Mouse (Mus musculus): ENCODE data around the gene Epb41l5. TPM values are rescaled to one million over a fixed set of nuclear protein-coding genes. Genes with fewer than 3 reads are reported as not detected.

Epb41l5 gene
- total and polyA plus RNA-seq, 3 experiments: 2.1 to 5.8 (median 3.8) TPM

- no peaks in the 10 kb centered on the region for H3K27me3 ChIP-seq (ENCODE audit: control insufficient read depth, insufficient read depth, low read length)
- no peak overlapping the region for H3K9ac ChIP-seq (ENCODE audit: low read depth, low read length)
- no peak overlapping the region for H3K27ac ChIP-seq
- no peak for DNase-seq
- intact Hi-C loops (cut with DNase I): no loop called here
- WGBS: 89% methylated on average over 7 of the region's 7 CpGs
- TF ChIP-seq EP300 (IDR thresholded peaks at IDR 0.05; ENCODE audit: insufficient read depth, low read depth, low read length) (no peak), POLR2A (IDR thresholded peaks at IDR 0.05; ENCODE audit: insufficient read depth, low read depth, low read length) (no peak), CTCF (IDR thresholded peaks at IDR 0.05) (no peak)
- no peaks in the 10 kb centered on the region for H3K36me3 ChIP-seq (ENCODE audit: control insufficient read depth, insufficient read depth, low read length)
- H3K4me1 ChIP-seq (ENCODE audit: control insufficient read depth, insufficient read depth, low read length): no peaks in the 10 kb centered on the region
- no peaks in the 10 kb centered on the region for H3K79me2 ChIP-seq (replicated peaks; ENCODE audit: control insufficient read depth, insufficient read depth, low read length)
- H3K4me3 ChIP-seq: no peak overlapping the region
These were observed 18.1 kb upstream of the Epb41l5 start for GRCm38 (mm10) chr1:119666904-119667303.

- no peaks in the 10 kb centered on the region for H3K79me2 ChIP-seq (replicated peaks; ENCODE audit: control insufficient read depth, insufficient read depth, low read length)
- no peak overlapping the region for H3K4me3 ChIP-seq
- TF ChIP-seq CTCF (IDR thresholded peaks at IDR 0.05) (peak; percentile 46), EP300 (IDR thresholded peaks at IDR 0.05; ENCODE audit: insufficient read depth, low read depth, low read length) (no peak), POLR2A (IDR thresholded peaks at IDR 0.05; ENCODE audit: insufficient read depth, low read depth, low read length) (no peak)
- 80% methylated on average over 2 of the region's 2 CpGs for WGBS
- no peak for DNase-seq
- no peak overlapping the region for H3K27ac ChIP-seq
- intact Hi-C loops (cut with DNase I): no loop called here
- no peaks in the 10 kb centered on the region for H3K36me3 ChIP-seq (ENCODE audit: control insufficient read depth, insufficient read depth, low read length)
- no peaks in the 10 kb centered on the region; the same call in 1 of the 2 replicates for H3K4me1 ChIP-seq (ENCODE audit: control insufficient read depth, insufficient read depth, low read length)
- H3K9ac ChIP-seq (ENCODE audit: low read depth, low read length): no peak overlapping the region
- H3K27me3 ChIP-seq (ENCODE audit: control insufficient read depth, insufficient read depth, low read length): no peaks in the 10 kb centered on the region
These were observed 5.5 kb upstream of the Epb41l5 start for GRCm38 (mm10) chr1:119654307-119654706.

- H3K4me3 ChIP-seq: no peak overlapping the region
- no peaks in the 10 kb centered on the region; the same call in 1 of the 2 replicates for H3K4me1 ChIP-seq (ENCODE audit: control insufficient read depth, insufficient read depth, low read length)
- DNase-seq: no peak
- TF ChIP-seq POLR2A (IDR thresholded peaks at IDR 0.05; ENCODE audit: insufficient read depth, low read depth, low read length): no peak
- no peak for TF ChIP-seq EP300 (IDR thresholded peaks at IDR 0.05; ENCODE audit: insufficient read depth, low read depth, low read length)
- no peak for TF ChIP-seq CTCF (IDR thresholded peaks at IDR 0.05)
- H3K79me2 ChIP-seq (replicated peaks; ENCODE audit: control insufficient read depth, insufficient read depth, low read length): no peaks in the 10 kb centered on the region
- no peaks in the 10 kb centered on the region for H3K27me3 ChIP-seq (ENCODE audit: control insufficient read depth, insufficient read depth, low read length)
- H3K9ac ChIP-seq (ENCODE audit: low read depth, low read length): no peak overlapping the region
- no peaks in the 10 kb centered on the region for H3K36me3 ChIP-seq (ENCODE audit: control insufficient read depth, insufficient read depth, low read length)
- intact Hi-C loops (cut with DNase I): no loop called here
- 85% methylated on average over 5 of the region's 5 CpGs for WGBS
- no peak overlapping the region for H3K27ac ChIP-seq
These were observed 1.6 kb upstream of the Epb41l5 start for GRCm38 (mm10) chr1:119650386-119650785.

GRCm38 (mm10) chr1:119649627-119650026, 827 bp upstream of the Epb41l5 start:
- no peaks in the 10 kb centered on the region; the same call in 1 of the 2 replicates for H3K4me1 ChIP-seq (ENCODE audit: control insufficient read depth, insufficient read depth, low read length)
- no peaks in the 10 kb centered on the region for H3K36me3 ChIP-seq (ENCODE audit: control insufficient read depth, insufficient read depth, low read length)
- WGBS: 64% methylated on average over 2 of the region's 2 CpGs
- TF ChIP-seq EP300 (IDR thresholded peaks at IDR 0.05; ENCODE audit: insufficient read depth, low read depth, low read length) (no peak), POLR2A (IDR thresholded peaks at IDR 0.05; ENCODE audit: insufficient read depth, low read depth, low read length) (no peak), CTCF (IDR thresholded peaks at IDR 0.05) (no peak)
- H3K4me3 ChIP-seq: no peak overlapping the region
- DNase-seq: no peak
- no peak overlapping the region for H3K27ac ChIP-seq
- no peaks in the 10 kb centered on the region for H3K79me2 ChIP-seq (replicated peaks; ENCODE audit: control insufficient read depth, insufficient read depth, low read length)
- H3K9ac ChIP-seq (ENCODE audit: low read depth, low read length): no peak overlapping the region
- H3K27me3 ChIP-seq (ENCODE audit: control insufficient read depth, insufficient read depth, low read length): no peaks in the 10 kb centered on the region
- intact Hi-C loops (cut with DNase I): no loop called here

GRCm38 (mm10) chr1:119646356-119646755, 2.4 kb downstream of the Epb41l5 start:
- H3K36me3 ChIP-seq (ENCODE audit: control insufficient read depth, insufficient read depth, low read length): no peaks in the 10 kb centered on the region
- H3K27ac ChIP-seq: no peak overlapping the region
- intact Hi-C loops (cut with DNase I): no loop called here
- H3K79me2 ChIP-seq (replicated peaks; ENCODE audit: control insufficient read depth, insufficient read depth, low read length): no peaks in the 10 kb centered on the region
- H3K9ac ChIP-seq (ENCODE audit: low read depth, low read length): no peak overlapping the region
- H3K4me1 ChIP-seq (ENCODE audit: control insufficient read depth, insufficient read depth, low read length): no peaks in the 10 kb centered on the region; the same call in 1 of the 2 replicates
- 77% methylated on average over 2 of the region's 2 CpGs for WGBS
- no peaks in the 10 kb centered on the region for H3K27me3 ChIP-seq (ENCODE audit: control insufficient read depth, insufficient read depth, low read length)
- no peak for TF ChIP-seq EP300 (IDR thresholded peaks at IDR 0.05; ENCODE audit: insufficient read depth, low read depth, low read length)
- no peak for TF ChIP-seq POLR2A (IDR thresholded peaks at IDR 0.05; ENCODE audit: insufficient read depth, low read depth, low read length)
- TF ChIP-seq CTCF (IDR thresholded peaks at IDR 0.05): no peak
- no peak for DNase-seq
- no peak overlapping the region for H3K4me3 ChIP-seq

- H3K4me3 ChIP-seq: no peak overlapping the region
- intact Hi-C loops (cut with DNase I): no loop called here
- peak; percentile 37 to 41 for DNase-seq
- H3K9ac ChIP-seq (ENCODE audit: low read depth, low read length): no peak overlapping the region
- 0 out of 2 replicates have a peak, but pooled peaks have one; percentile 26 for TF ChIP-seq EP300 (IDR thresholded peaks at IDR 0.05; ENCODE audit: insufficient read depth, low read depth, low read length)
- peak; percentile 70 for TF ChIP-seq CTCF (IDR thresholded peaks at IDR 0.05)
- TF ChIP-seq POLR2A (IDR thresholded peaks at IDR 0.05; ENCODE audit: insufficient read depth, low read depth, low read length): no peak
- H3K27ac ChIP-seq: no peak overlapping the region
- H3K36me3 ChIP-seq (ENCODE audit: control insufficient read depth, insufficient read depth, low read length): no peaks in the 10 kb centered on the region
- H3K79me2 ChIP-seq (replicated peaks; ENCODE audit: control insufficient read depth, insufficient read depth, low read length): no peaks in the 10 kb centered on the region
- H3K4me1 ChIP-seq (ENCODE audit: control insufficient read depth, insufficient read depth, low read length): no peaks in the 10 kb centered on the region
- H3K27me3 ChIP-seq (ENCODE audit: control insufficient read depth, insufficient read depth, low read length): no peaks in the 10 kb centered on the region
- 43% methylated on average over 12 of the region's 12 CpGs for WGBS
These were observed 6.4 kb downstream of the Epb41l5 start for GRCm38 (mm10) chr1:119642367-119642766.

Measured in heart, adult 2 months (tissue).